Mouse (Mus musculus): ENCODE measurements around the gene Efcab11. TPM values are rescaled to one million over a fixed set of nuclear protein-coding genes. Genes with fewer than 3 reads are reported as not detected.

Efcab11 gene
- polyA plus RNA-seq, 1 experiment = 2.4 TPM

DNA sequence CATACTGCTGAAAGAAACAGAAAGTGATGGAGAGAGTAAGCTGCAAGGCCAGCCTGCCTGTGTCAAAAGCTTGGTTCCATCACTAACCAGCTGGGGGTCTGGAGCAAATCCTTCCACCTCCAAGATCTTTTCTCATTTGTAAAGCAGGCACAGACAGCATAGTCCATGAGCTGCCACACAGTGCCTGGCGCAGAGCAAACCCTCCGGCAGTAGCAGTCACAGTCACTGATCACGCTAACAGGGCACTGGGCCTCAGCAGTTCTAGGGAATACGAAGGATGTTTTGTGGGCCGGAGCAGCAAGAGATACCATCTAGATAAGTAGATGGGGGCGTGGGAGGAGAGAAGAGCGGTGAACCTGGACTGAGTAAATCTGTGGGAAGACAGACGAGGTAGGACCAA lies 39.3 kb downstream of the Efcab11 start:
- Histone ChIP-seq H3K4me3 (ENCODE audit: control insufficient read depth, insufficient read depth, low read length) (no peak overlapping the region), H3K4me1 (replicated peaks; ENCODE audit: control insufficient read depth, insufficient read depth, low read length) (no peaks in the 10 kb centered on the region), H3K27me3 (ENCODE audit: control insufficient read depth, insufficient read depth, low read length) (no peaks in the 10 kb centered on the region), H3K27ac (ENCODE audit: control insufficient read depth, insufficient read depth, low read length) (no peak overlapping the region), H3K36me3 (ENCODE audit: control insufficient read depth, insufficient read depth, low read length) (no peaks in the 10 kb centered on the region)
- DNase-seq = no peak
- 95% methylated on average over 8 of the region's 8 CpGs for WGBS
- TF ChIP-seq CTCF (IDR thresholded peaks at IDR 0.05; ENCODE audit: borderline replicate concordance, control insufficient read depth, extremely low read depth, insufficient read depth, low read length, poor library complexity) (no peak), POLR2A (IDR thresholded peaks at IDR 0.05; ENCODE audit: control insufficient read depth, extremely low read depth, insufficient read depth, low read length, poor library complexity) (no peak)

DNA sequence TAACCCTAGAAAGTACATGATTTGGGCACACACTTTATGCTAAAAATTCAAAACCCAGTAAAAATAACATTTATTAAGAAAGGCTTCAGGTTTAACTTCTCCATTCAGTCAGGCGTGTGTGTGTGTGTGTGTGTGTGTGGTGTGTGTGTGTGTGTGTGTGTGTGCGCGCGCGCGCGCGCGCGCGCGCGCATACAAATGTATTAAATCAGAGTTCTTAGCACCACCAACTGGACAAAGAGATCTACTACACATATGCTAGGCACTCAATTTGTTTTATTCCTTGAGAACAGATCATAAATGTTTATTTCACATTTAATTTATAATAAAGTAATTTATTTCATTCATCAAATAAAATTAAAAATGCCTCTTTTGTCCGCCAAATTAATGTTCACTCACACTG lies 45.5 kb downstream of the Efcab11 start:
- 0 out of 2 replicates have a peak, but pooled peaks cover 4% of the 10 kb centered on the region for H3K4me1 ChIP-seq (replicated peaks; ENCODE audit: control insufficient read depth, insufficient read depth, low read length)
- H3K27ac ChIP-seq (ENCODE audit: control insufficient read depth, insufficient read depth, low read length) = no peak overlapping the region
- no peak overlapping the region for H3K4me3 ChIP-seq (ENCODE audit: control insufficient read depth, insufficient read depth, low read length)
- 57% methylated on average over 14 of the region's 14 CpGs for WGBS
- H3K36me3 ChIP-seq (ENCODE audit: control insufficient read depth, insufficient read depth, low read length) = no peaks in the 10 kb centered on the region
- no peaks in the 10 kb centered on the region for H3K27me3 ChIP-seq (ENCODE audit: control insufficient read depth, insufficient read depth, low read length)
- TF ChIP-seq CTCF (IDR thresholded peaks at IDR 0.05; ENCODE audit: borderline replicate concordance, control insufficient read depth, extremely low read depth, insufficient read depth, low read length, poor library complexity) = no peak
- TF ChIP-seq POLR2A (IDR thresholded peaks at IDR 0.05; ENCODE audit: control insufficient read depth, extremely low read depth, insufficient read depth, low read length, poor library complexity) = no peak
- no peak for DNase-seq

DNA sequence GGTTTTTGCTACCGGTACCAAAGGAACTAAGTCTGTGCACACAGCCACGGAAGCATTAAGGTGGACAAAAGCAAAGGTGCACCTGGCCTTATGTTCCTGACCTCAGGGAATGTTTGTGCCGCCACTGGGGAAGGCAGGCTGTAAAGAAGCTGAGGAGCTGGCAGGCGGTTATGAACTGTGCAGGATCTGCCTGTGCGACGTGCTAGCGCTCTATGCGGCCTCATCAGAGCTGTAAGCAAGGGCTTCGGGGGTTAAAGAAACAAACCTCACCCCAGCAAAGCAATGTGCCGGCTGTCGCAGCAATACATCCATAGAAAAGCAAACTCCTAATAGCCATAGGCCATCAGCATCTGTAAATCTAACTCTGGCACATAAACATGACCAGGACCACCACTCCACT lies 46.1 kb downstream of the Efcab11 start:
- H3K36me3 ChIP-seq (ENCODE audit: control insufficient read depth, insufficient read depth, low read length) = no peaks in the 10 kb centered on the region
- no peak overlapping the region for H3K4me3 ChIP-seq (ENCODE audit: control insufficient read depth, insufficient read depth, low read length)
- no peaks in the 10 kb centered on the region for H3K27me3 ChIP-seq (ENCODE audit: control insufficient read depth, insufficient read depth, low read length)
- H3K27ac ChIP-seq (ENCODE audit: control insufficient read depth, insufficient read depth, low read length) = no peak overlapping the region
- 0 out of 2 replicates have a peak, but pooled peaks cover 4% of the 10 kb centered on the region for H3K4me1 ChIP-seq (replicated peaks; ENCODE audit: control insufficient read depth, insufficient read depth, low read length)
- no peak for TF ChIP-seq CTCF (IDR thresholded peaks at IDR 0.05; ENCODE audit: borderline replicate concordance, control insufficient read depth, extremely low read depth, insufficient read depth, low read length, poor library complexity)
- no peak for TF ChIP-seq POLR2A (IDR thresholded peaks at IDR 0.05; ENCODE audit: control insufficient read depth, extremely low read depth, insufficient read depth, low read length, poor library complexity)
- 90% methylated on average over 11 of the region's 11 CpGs for WGBS
- no peak for DNase-seq

DNA sequence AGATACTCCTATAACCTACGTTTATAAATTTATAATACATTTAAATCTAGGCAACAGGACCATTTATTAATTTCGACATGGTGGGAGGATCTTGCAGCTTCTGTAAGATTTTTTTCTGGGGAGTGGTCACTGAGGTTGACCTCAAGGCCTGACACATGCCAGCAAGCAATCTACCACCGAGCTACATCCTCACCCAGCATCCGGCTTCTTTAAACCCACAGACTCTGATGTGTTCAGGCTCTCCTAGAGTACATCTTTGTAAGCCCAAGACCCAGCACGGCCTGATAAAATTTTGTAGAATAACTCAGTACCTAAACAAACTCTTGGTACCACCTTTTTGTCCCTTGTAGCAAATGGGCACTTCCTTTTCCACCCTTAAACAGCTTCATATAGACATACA lies 46.7 kb downstream of the Efcab11 start:
- DNase-seq = no peak
- Histone ChIP-seq H3K27ac (ENCODE audit: control insufficient read depth, insufficient read depth, low read length) (no peak overlapping the region), H3K4me3 (ENCODE audit: control insufficient read depth, insufficient read depth, low read length) (no peak overlapping the region), H3K27me3 (ENCODE audit: control insufficient read depth, insufficient read depth, low read length) (no peaks in the 10 kb centered on the region), H3K36me3 (ENCODE audit: control insufficient read depth, insufficient read depth, low read length) (no peaks in the 10 kb centered on the region), H3K4me1 (replicated peaks; ENCODE audit: control insufficient read depth, insufficient read depth, low read length) (0 out of 2 replicates have a peak, but pooled peaks cover 4% of the 10 kb centered on the region)
- 38% methylated on average over 5 of the region's 5 CpGs for WGBS
- TF ChIP-seq CTCF (IDR thresholded peaks at IDR 0.05; ENCODE audit: borderline replicate concordance, control insufficient read depth, extremely low read depth, insufficient read depth, low read length, poor library complexity) (no peak), POLR2A (IDR thresholded peaks at IDR 0.05; ENCODE audit: control insufficient read depth, extremely low read depth, insufficient read depth, low read length, poor library complexity) (no peak)

DNA sequence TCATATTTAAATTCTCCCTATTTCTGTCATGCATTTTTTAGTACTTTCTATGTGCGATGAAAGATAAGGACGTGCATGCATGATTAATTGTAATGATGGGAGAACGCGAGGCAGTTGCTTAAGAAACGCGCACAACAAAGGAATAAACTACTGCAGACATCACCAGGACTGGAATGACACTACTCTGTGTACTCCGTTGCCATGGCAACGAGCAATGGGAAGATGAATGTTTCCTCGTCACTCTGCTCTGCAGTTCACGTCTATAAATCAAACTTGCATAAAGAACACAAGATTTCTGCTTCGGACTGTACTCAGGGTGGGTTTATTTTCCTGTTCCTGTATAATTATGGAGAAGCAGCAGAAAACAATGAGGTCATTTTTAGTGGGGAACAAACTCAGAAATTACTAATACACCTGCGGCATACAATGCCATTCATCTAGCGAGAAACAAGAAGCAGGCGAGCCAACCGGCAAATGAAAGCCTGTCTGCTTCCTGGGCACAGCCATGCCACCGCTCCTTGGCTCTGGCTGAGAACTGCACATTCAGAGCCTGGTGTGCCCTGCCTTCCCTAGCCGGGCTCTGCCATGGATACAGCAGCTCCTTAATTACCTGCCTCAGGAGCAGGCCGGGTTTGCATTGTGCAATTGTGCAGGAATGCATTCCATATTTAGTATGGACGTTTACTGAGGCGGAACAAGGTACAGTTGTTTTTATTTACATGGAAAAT lies 47.7 kb downstream of the Efcab11 start:
- no peak for DNase-seq
- H3K27me3 ChIP-seq (ENCODE audit: control insufficient read depth, insufficient read depth, low read length) = no peaks in the 10 kb centered on the region
- no peak overlapping the region for H3K4me3 ChIP-seq (ENCODE audit: control insufficient read depth, insufficient read depth, low read length)
- WGBS = 56% methylated on average over 20 of the region's 20 CpGs
- 0 out of 2 replicates have a peak, but pooled peaks cover 4% of the 10 kb centered on the region for H3K4me1 ChIP-seq (replicated peaks; ENCODE audit: control insufficient read depth, insufficient read depth, low read length)
- H3K36me3 ChIP-seq (ENCODE audit: control insufficient read depth, insufficient read depth, low read length) = no peaks in the 10 kb centered on the region
- H3K27ac ChIP-seq (ENCODE audit: control insufficient read depth, insufficient read depth, low read length) = no peak overlapping the region
- no peak for TF ChIP-seq POLR2A (IDR thresholded peaks at IDR 0.05; ENCODE audit: control insufficient read depth, extremely low read depth, insufficient read depth, low read length, poor library complexity)
- TF ChIP-seq CTCF (IDR thresholded peaks at IDR 0.05; ENCODE audit: borderline replicate concordance, control insufficient read depth, extremely low read depth, insufficient read depth, low read length, poor library complexity) = no peak

DNA sequence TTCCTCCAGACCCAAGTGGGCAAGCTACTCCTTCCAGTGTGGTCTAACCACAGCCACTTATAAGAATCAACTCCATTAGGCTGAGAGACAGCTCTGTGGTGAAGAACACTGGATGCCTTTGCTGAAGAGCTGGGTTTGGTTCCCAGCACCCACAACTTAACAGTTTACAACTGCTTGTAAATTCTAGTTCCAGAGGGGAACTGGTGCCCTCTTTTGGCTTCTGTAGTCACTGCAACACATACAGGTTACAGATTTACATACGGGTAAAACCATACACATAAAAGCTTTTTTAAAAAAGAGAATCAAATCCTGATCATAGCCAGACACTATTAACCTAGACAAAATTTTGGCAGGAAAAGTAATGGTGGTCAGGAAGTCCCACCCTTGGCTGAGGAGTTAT lies 50.8 kb downstream of the Efcab11 start:
- no peaks in the 10 kb centered on the region for H3K36me3 ChIP-seq (ENCODE audit: control insufficient read depth, insufficient read depth, low read length)
- WGBS = 94% methylated on average over 1 of the region's 1 CpGs
- no peak for DNase-seq
- 0 out of 2 replicates have a peak, but pooled peaks cover 4% of the 10 kb centered on the region for H3K4me1 ChIP-seq (replicated peaks; ENCODE audit: control insufficient read depth, insufficient read depth, low read length)
- TF ChIP-seq CTCF (IDR thresholded peaks at IDR 0.05; ENCODE audit: borderline replicate concordance, control insufficient read depth, extremely low read depth, insufficient read depth, low read length, poor library complexity) (no peak), POLR2A (IDR thresholded peaks at IDR 0.05; ENCODE audit: control insufficient read depth, extremely low read depth, insufficient read depth, low read length, poor library complexity) (no peak)
- no peak overlapping the region for H3K4me3 ChIP-seq (ENCODE audit: control insufficient read depth, insufficient read depth, low read length)
- H3K27me3 ChIP-seq (ENCODE audit: control insufficient read depth, insufficient read depth, low read length) = no peaks in the 10 kb centered on the region
- no peak overlapping the region for H3K27ac ChIP-seq (ENCODE audit: control insufficient read depth, insufficient read depth, low read length)
